Mouse (Mus musculus) intestine, postnatal 0 days (tissue): Measurements from ENCODE around the gene Ints6. TPM values are rescaled to one million over a fixed set of nuclear protein-coding genes. Genes with fewer than 3 reads are reported as not detected.

Experiments
- ATAC-seq: fragments of 200-750 bp; cut with Nextera tagmentation; 2 replicates; pipeline ENCODE4 v1.8.0; 2017; ENCODE audit warnings: mild to moderate bottlenecking, moderate TSS enrichment, moderate library complexity
- H3K27ac ChIP-seq: fragments of 300-500 bp; sonication (generic); 2 replicates; pipeline ENCODE4 v1.5.1; 2014; ENCODE audit warnings: mild to moderate bottlenecking, low read depth, low read length, moderate library complexity
- H3K27me3 ChIP-seq: fragments of 300-500 bp; sonication (generic); replicated peaks from 2 replicates; pipeline ENCODE4 v1.6.1; 2014; ENCODE audit warnings: low read length, mixed read lengths; ENCODE audit not compliant: control insufficient read depth, insufficient read depth
- H3K36me3 ChIP-seq: fragments of 300-500 bp; sonication (generic); 2 replicates; pipeline ENCODE4 v1.6.1; 2014; ENCODE audit warnings: mild to moderate bottlenecking, moderate library complexity; ENCODE audit not compliant: control insufficient read depth, insufficient read depth
- H3K4me1 ChIP-seq: fragments of 300-500 bp; sonication (generic); replicated peaks from 2 replicates; pipeline ENCODE4 v1.6.1; 2014; ENCODE audit warnings: antibody characterized with exemption, low read length, mixed read lengths; ENCODE audit not compliant: control insufficient read depth, insufficient read depth
- H3K4me2 ChIP-seq: fragments of 300-500 bp; sonication (generic); replicated peaks from 2 replicates; pipeline ENCODE4 v1.6.1; 2014; ENCODE audit warnings: low read depth, mild to moderate bottlenecking, moderate library complexity
- H3K4me3 ChIP-seq: fragments of 300-500 bp; sonication (generic); 2 replicates; pipeline ENCODE4 v1.5.1; 2014; ENCODE audit warnings: low read depth, low read length
- H3K9ac ChIP-seq: fragments of 300-500 bp; sonication (generic); 2 replicates; pipeline ENCODE4 v1.6.1; 2014; ENCODE audit warnings: mild to moderate bottlenecking, low read depth, low read length
- H3K9me3 ChIP-seq: fragments of 300-500 bp; sonication (generic); 2 replicates; pipeline ENCODE4 v1.6.1; 2016; ENCODE audit warnings: mixed run types; ENCODE audit not compliant: control insufficient read depth
- CTCF ChIP-seq: sonication (generic); IDR thresholded peaks from 2 replicates; pipeline ENCODE4 v1.5.1; 2016; ENCODE audit warnings: low read depth, mild to moderate bottlenecking, control low read depth, antibody characterized with exemption, moderate library complexity
- WGBS: fragments of 180-500 bp; shearing (Covaris S2); extraction: QIAGEN DNeasy Blood & Tissue Kit; methylation state at CpG from one replicate; pipeline ENCODE4 v1.1.7; 2014; 5-methylcytosine and 5-hydroxymethylcytosine counted together
- polyA plus RNA-seq: library from polyadenylated mRNA; unstranded; fragments of >200 nt; fragmentation: Nextera tagmentation; extraction: Ambion mirVana; gene quantifications from 2 replicates; pipeline ENCODE4 v1.2.1, GENCODE M21; 2015

Gene Ints6
- polyA plus RNA-seq, 1 experiment from 2014 or later: 6.5 TPM

DNA sequence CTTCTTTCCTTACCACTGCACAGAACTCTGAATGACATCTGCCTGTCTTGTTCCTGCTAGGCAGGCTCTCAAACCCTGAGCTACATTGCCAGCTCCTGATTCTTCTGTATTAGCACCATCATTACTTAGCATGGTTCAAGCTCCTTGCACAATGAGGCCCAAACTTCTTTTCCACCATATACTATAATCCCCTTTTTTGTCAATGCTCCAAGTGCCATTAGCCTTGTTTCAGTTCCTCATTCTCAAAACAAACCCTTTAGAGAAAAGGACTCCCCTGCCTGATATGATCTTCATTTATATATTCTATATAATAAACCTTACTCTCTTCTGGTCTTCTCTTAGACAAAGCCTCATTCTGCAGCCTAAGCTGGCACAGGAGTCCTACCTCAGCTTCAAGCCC lies 36.4 kb downstream of the Ints6 start:
- H3K27ac ChIP-seq: no peak overlapping the region
- no peak overlapping the region for H3K4me2 ChIP-seq
- no peaks in the 10 kb centered on the region for H3K4me1 ChIP-seq
- no peaks in the 10 kb centered on the region for H3K27me3 ChIP-seq
- no peaks in the 10 kb centered on the region for H3K36me3 ChIP-seq
- TF ChIP-seq CTCF: no peak
- no peaks in the 10 kb centered on the region for H3K9me3 ChIP-seq
- H3K4me3 ChIP-seq: no peak overlapping the region
- H3K9ac ChIP-seq: no peak overlapping the region
- no peak for ATAC-seq

DNA sequence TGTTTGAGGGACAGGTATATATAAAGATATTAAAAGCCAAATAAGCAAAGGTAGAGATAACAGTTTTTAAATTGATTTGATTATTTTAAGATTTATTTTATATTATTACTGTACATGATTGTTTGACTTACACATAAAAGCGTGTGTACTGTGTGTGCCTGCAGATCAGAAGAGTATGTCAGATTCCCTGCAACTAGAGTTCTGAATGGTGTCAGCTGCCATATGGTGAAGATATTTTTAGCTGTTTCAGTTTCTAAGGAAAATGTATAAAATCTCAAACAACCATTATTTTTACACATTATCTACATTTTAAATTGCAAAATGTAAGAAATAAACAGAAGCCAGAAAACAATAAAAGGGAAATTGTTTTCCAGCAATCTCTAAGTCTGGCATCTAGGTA lies 39.3 kb downstream of the Ints6 start:
- no peaks in the 10 kb centered on the region for H3K9me3 ChIP-seq
- H3K4me3 ChIP-seq: no peak overlapping the region
- H3K36me3 ChIP-seq: no peaks in the 10 kb centered on the region
- no peaks in the 10 kb centered on the region for H3K4me1 ChIP-seq
- no peak overlapping the region for H3K27ac ChIP-seq
- no peak for ATAC-seq
- H3K9ac ChIP-seq: no peak overlapping the region
- H3K27me3 ChIP-seq: no peaks in the 10 kb centered on the region
- WGBS: 59% methylated on average over 1 of the region's 1 CpGs
- TF ChIP-seq CTCF: no peak
- H3K4me2 ChIP-seq: no peak overlapping the region

DNA sequence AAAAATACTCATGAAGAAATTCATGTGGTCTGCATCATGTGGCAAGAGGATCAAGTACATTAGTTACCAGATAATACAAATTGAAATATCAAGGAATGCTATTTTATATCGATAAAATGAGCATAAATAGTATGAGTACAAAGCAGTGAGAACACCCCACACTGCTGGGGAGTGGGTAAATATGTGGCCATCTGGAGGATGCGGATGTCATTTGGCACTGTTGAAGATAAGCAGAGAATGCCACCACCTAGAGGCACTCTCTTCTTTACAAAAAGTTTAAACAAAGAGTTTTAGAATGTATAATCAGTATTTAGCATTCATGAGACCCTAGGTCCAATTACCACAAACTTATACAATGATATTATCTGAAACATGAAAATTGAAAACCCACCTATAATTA lies 42.8 kb downstream of the Ints6 start:
- WGBS: 80% methylated on average over 2 of the region's 2 CpGs
- no peak overlapping the region for H3K27ac ChIP-seq
- no peak overlapping the region for H3K9ac ChIP-seq
- H3K4me3 ChIP-seq: no peak overlapping the region
- H3K36me3 ChIP-seq: peaks cover 12% of the 10 kb centered on the region; the same call in 1 of the 2 replicates
- no peaks in the 10 kb centered on the region for H3K9me3 ChIP-seq
- H3K4me2 ChIP-seq: no peak overlapping the region
- H3K4me1 ChIP-seq: no peaks in the 10 kb centered on the region
- ATAC-seq: no peak
- TF ChIP-seq CTCF: no peak
- no peaks in the 10 kb centered on the region for H3K27me3 ChIP-seq

DNA sequence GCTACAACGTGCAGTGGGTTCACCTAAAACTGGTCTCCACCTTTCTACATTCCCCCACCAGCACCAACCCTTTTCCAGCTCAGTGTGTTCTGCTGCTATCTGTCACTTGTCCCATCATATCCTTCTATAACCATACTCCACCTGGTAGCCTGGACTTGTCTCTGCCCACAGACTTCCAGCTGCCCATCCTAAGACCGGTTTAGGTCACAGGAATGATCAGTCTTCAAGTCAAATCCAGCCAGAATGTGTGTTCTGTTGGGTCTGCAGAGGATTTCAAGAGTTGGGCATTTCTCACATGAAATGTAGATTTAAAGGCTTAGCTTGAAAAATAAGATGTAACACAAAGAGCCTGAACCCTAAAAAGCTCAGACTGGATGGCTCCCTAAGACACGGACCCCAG lies 87.3 kb downstream of the Ints6 start:
- ATAC-seq: no peak
- no peak overlapping the region for H3K4me3 ChIP-seq
- 86% methylated on average over 3 of the region's 3 CpGs for WGBS
- H3K4me1 ChIP-seq: no peaks in the 10 kb centered on the region
- no peaks in the 10 kb centered on the region for H3K9me3 ChIP-seq
- TF ChIP-seq CTCF: no peak
- H3K36me3 ChIP-seq: no peaks in the 10 kb centered on the region
- H3K27me3 ChIP-seq: no peaks in the 10 kb centered on the region
- H3K27ac ChIP-seq: no peak overlapping the region
- H3K9ac ChIP-seq: no peak overlapping the region
- H3K4me2 ChIP-seq: no peak overlapping the region

DNA sequence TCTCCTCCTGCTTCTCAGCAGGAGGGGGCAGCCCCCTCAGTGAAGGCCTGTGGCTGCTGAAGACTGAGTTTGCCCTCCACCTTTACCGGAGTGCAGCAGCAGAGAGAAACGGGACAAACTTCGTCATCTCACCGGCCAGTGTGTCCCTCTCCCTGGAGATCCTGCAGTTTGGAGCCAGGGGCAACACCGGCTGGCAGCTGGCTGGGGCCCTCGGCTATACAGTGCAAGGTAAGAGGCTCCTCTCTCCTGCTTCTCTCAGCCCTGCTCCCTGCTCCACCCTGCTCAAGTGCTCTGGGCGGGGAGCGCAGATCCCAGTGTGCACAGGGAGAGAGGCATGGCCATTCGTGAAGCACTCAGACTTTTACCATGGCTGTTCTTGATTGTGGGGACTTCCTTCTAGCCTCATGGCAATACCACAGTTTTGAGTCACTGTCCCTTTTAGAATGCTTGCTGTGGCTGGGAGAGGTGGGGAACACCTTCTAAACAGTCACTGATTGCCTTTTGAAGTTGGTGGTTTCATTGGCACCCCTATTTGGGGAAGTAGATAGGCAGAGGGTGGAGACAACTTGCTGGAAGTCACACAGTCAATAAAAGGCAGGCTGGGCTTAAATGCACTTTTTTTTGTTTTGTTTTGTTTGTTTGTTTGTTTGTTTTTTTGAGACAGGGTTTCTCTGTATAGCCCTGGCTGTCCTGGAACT lies 95.8 kb downstream of the Ints6 start:
- Histone ChIP-seq H3K27me3 (no peaks in the 10 kb centered on the region), H3K9me3 (no peaks in the 10 kb centered on the region), H3K27ac (no peak overlapping the region), H3K4me3 (no peak overlapping the region), H3K9ac (no peak overlapping the region), H3K36me3 (no peaks in the 10 kb centered on the region), H3K4me1 (no peaks in the 10 kb centered on the region), H3K4me2 (no peak overlapping the region)
- 46% methylated on average over 9 of the region's 9 CpGs for WGBS
- no peak for TF ChIP-seq CTCF
- no peak for ATAC-seq

DNA sequence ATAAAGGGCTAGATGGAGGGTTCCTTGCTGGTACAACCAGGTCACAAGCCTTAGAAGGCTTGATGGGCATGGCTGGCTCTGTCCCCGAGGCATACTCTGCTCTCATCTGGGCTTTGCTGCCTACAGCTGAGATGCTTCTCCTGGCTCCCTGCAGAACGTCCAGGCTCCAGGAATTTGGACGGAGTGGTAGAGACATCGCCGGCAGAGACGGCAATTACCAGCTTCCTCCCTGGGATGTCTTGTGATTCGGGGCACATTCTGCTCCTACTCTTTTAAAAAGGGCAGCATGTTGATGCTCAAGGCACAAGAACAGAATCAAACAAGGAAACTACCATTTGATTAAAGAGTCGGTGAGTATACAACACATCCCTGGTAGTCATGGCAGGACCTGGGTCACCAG lies 97.6 kb downstream of the Ints6 start, which contains the start of gene Serpine3:
Gene Serpine3 (plus strand): TSS at position 301 of the 400 bp plus-strand sequence.
- no peak for ATAC-seq
- no peaks in the 10 kb centered on the region for H3K27me3 ChIP-seq
- H3K9ac ChIP-seq: no peak within 1 kb of the TSS
- WGBS: 78% methylated on average over 8 of the region's 8 CpGs
- no peaks in the 10 kb centered on the region for H3K4me1 ChIP-seq
- H3K36me3 ChIP-seq: no peaks in the 10 kb centered on the region
- H3K9me3 ChIP-seq: no peaks in the 10 kb centered on the region
- H3K4me2 ChIP-seq: no peak within 1 kb of the TSS
- no peak for TF ChIP-seq CTCF
- no peak within 1 kb of the TSS for H3K4me3 ChIP-seq
- no peak within 1 kb of the TSS for H3K27ac ChIP-seq
